Mouse (Mus musculus) midbrain, embryonic 11.5 days (tissue): ENCODE data around the gene Lrpprc. TPM values are rescaled to one million over a fixed set of nuclear protein-coding genes. Genes with fewer than 3 reads are reported as not detected.

Source experiments
- ATAC-seq: fragments of 200-750 bp; cut with Nextera tagmentation; 2 replicates; pipeline ENCODE4 v1.8.0; 2017; ENCODE audit warnings: moderate TSS enrichment, moderate library complexity; ENCODE audit not compliant: low FRiP score
- DNase-seq: peaks from one replicate; pipeline ENCODE4 v3.0.0; 2015; ENCODE audit warnings: low spot score; ENCODE audit errors: missing footprints
- H3K27ac ChIP-seq: fragments of 300-500 bp; sonication (generic); 2 replicates; pipeline ENCODE4 v1.5.1; 2014; ENCODE audit warnings: low read depth, low read length
- H3K27me3 ChIP-seq: fragments of 300-500 bp; sonication (generic); 2 replicates; pipeline ENCODE4 v1.6.1; 2014; ENCODE audit warnings: mild to moderate bottlenecking, low read length, moderate library complexity, mixed read lengths; ENCODE audit not compliant: control insufficient read depth, insufficient read depth
- H3K36me3 ChIP-seq: fragments of 300-500 bp; sonication (generic); 2 replicates; pipeline ENCODE4 v1.6.1; 2014; ENCODE audit warnings: mild to moderate bottlenecking, low read length, moderate library complexity, mixed read lengths; ENCODE audit not compliant: control insufficient read depth, insufficient read depth
- H3K4me1 ChIP-seq: fragments of 300-500 bp; sonication (generic); 2 replicates; pipeline ENCODE4 v1.6.1; 2014; ENCODE audit warnings: low read length; ENCODE audit not compliant: control insufficient read depth, insufficient read depth
- H3K4me2 ChIP-seq: fragments of 300-500 bp; sonication (generic); 2 replicates; pipeline ENCODE4 v1.6.1; 2014; ENCODE audit warnings: mild to moderate bottlenecking, moderate library complexity
- H3K4me3 ChIP-seq: fragments of 300-500 bp; sonication (generic); 2 replicates; pipeline ENCODE4 v1.5.1; 2014; ENCODE audit warnings: low read depth, low read length
- H3K9ac ChIP-seq: fragments of 300-500 bp; sonication (generic); 2 replicates; pipeline ENCODE4 v1.6.1; 2014; ENCODE audit warnings: low read length
- H3K9me3 ChIP-seq: fragments of 300-500 bp; sonication (generic); 2 replicates; pipeline ENCODE4 v1.6.1; 2016; ENCODE audit warnings: low read length; ENCODE audit not compliant: control insufficient read depth
- WGBS: fragments of 180-500 bp; shearing (Covaris S2); extraction: QIAGEN DNeasy Blood & Tissue Kit; methylation state at CpG from one replicate; pipeline ENCODE4 v1.1.7; 2014; 5-methylcytosine and 5-hydroxymethylcytosine counted together
- polyA plus RNA-seq: library from polyadenylated mRNA; unstranded; fragments of >200 nt; fragmentation: Nextera tagmentation; extraction: Ambion mirVana; gene quantifications from 2 replicates; pipeline ENCODE4 v1.2.1, GENCODE M21; 2014

Lrpprc gene
- polyA plus RNA-seq, 1 experiment from 2014 or later: 53.9 TPM

DNA sequence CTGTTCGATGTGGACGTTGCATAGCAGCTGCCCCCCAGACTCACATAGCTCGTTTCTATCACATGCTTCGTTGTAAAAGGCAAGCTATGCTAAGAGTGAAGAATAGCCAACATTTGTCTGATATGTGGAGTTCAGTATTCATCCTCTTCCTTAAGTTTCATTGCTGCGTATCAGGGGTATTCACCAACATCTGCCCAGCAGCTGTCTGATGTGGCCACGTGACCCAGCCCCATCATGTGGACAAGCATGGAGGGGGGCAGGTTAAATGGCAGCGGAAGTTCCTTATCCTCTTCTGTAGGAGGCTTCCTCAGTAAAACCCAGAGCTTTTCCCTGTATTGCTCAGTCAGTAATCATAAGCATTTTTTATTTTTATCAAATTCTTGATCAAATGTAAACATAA is 132.8 kb downstream of the Lrpprc start:
- Histone ChIP-seq H3K9ac (no peak overlapping the region), H3K27ac (no peak overlapping the region), H3K4me3 (no peak overlapping the region), H3K4me1 (peaks cover 5% of the 10 kb centered on the region; the same call in 1 of the 2 replicates), H3K4me2 (no peak overlapping the region), H3K9me3 (no peaks in the 10 kb centered on the region), H3K27me3 (no peaks in the 10 kb centered on the region), H3K36me3 (no peaks in the 10 kb centered on the region)
- no peak for ATAC-seq
- WGBS: 82% methylated on average over 7 of the region's 7 CpGs
- no peak for DNase-seq

DNA sequence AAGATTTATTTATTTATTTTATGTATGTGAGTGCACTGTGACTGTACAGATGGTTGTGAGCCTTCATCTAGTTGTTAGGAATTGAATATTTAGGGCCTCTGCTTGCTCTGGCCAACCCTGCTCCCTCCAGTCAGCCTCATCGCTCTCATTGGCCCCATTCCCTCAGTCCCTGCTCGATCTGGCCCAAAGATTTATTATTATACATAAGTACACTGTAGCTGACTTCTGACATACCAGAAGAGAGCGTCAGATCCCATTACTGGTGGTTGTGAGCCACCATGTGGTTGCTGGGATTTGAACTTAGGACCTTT is 133.2 kb downstream of the Lrpprc start:
- peaks cover 5% of the 10 kb centered on the region; the same call in 1 of the 2 replicates for H3K4me1 ChIP-seq
- no peak overlapping the region for H3K4me3 ChIP-seq
- ATAC-seq: no peak
- H3K36me3 ChIP-seq: no peaks in the 10 kb centered on the region
- H3K9ac ChIP-seq: no peak overlapping the region
- H3K4me2 ChIP-seq: no peak overlapping the region
- 86% methylated on average over 3 of the region's 3 CpGs for WGBS
- H3K27me3 ChIP-seq: no peaks in the 10 kb centered on the region
- no peak for DNase-seq
- H3K9me3 ChIP-seq: no peaks in the 10 kb centered on the region
- H3K27ac ChIP-seq: no peak overlapping the region

DNA sequence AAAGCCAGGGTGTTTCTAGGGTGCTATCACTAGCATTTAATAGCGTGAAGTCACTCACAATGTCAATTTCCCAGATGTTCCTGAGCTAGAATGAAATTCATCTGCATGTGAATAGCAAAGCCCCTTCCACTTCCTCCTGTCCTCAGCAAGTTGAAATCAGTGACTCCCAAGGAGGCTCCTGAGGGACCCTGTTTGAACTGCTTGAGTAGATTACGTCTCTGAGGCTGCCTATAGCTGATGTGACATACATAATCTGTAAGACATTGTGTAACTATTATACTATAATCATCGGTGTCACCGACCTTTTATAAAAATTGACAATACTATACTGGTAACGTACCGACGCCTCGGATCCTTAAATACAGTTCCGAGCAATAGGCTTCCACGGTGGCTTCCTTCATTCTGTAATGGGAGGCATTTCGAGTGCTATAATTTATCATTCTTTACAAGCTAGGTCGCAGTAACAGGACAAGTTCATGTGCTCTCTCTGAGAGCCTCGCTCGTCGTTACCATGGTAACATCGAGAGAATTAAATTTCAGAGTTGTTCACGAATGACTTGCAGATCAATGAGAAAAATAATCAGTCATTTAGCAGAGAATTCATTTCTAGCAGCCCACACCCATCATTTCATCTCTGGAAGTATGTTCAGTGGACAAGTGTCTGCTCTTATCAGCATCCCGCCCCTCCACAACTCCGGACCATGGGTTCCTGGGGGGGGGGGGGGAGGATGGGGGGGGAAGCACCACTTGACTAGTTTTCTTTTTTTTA is 133.8 kb downstream of the Lrpprc start:
- Histone ChIP-seq H3K9me3 (no peaks in the 10 kb centered on the region), H3K27ac (no peak overlapping the region), H3K27me3 (no peaks in the 10 kb centered on the region), H3K4me2 (no peak overlapping the region), H3K4me3 (no peak overlapping the region), H3K4me1 (peaks cover 5% of the 10 kb centered on the region; the same call in 1 of the 2 replicates), H3K9ac (no peak overlapping the region), H3K36me3 (no peaks in the 10 kb centered on the region)
- 79% methylated on average over 19 of the region's 19 CpGs for WGBS
- ATAC-seq (no peak), DNase-seq (no peak)

DNA sequence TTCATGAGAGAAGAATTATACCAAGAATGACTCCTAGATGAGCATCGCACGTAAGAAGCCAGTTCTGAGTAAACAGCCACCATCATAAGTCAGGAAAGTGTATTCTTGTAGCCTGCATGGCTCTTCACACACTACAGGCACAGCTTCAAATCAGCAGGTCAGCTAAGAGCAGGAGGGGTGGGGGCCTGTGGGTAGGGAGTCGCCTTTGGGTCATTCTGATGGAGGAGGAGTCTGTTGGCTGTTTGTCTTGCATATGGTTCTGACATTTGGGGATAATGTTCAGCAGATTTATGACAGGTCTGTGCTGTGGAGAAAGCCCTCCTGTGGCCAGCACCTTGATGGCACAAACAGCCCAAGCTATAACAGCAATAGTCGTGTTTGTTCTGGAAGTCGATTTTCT is 134.4 kb downstream of the Lrpprc start:
- ATAC-seq (no peak; the same call in 1 of the 2 replicates), DNase-seq (no peak)
- Histone ChIP-seq H3K27ac (no peak overlapping the region), H3K9ac (no peak overlapping the region), H3K4me1 (peaks cover 5% of the 10 kb centered on the region; the same call in 1 of the 2 replicates), H3K9me3 (no peaks in the 10 kb centered on the region), H3K27me3 (no peaks in the 10 kb centered on the region), H3K36me3 (no peaks in the 10 kb centered on the region), H3K4me2 (no peak overlapping the region), H3K4me3 (no peak overlapping the region)
- 77% methylated on average over 5 of the region's 5 CpGs for WGBS

Other genes with a start within 250 kb of the Lrpprc start
- gene Dync2li1, start 164.3 kb downstream of the Lrpprc start, polyA plus RNA-seq: 36.9 and 37.1 TPM in 2 replicates
- 0.21 TPM in 1 of 2 replicates, not detected in the other for gene Abcg8, start 114.5 kb downstream of the Lrpprc start, polyA plus RNA-seq
- 1.9 and 2.4 TPM in 2 replicates for gene Abcg5, start 107.8 kb downstream of the Lrpprc start, polyA plus RNA-seq
- 99.3 and 102 TPM in 2 replicates for gene Ppm1b, start 166.0 kb upstream of the Lrpprc start, polyA plus RNA-seq
- gene Slc3a1, start 237.6 kb upstream of the Lrpprc start, polyA plus RNA-seq: 0.17 and 0.34 TPM in 2 replicates